Mouse (Mus musculus) embryonic facial prominence, embryonic 12.5 days (tissue): ENCODE measurements around the gene Zic4. TPM values are rescaled to one million over a fixed set of nuclear protein-coding genes. Genes with fewer than 3 reads are reported as not detected.

Experiments
- ATAC-seq: fragments of 200-750 bp; cut with Nextera tagmentation; 2 replicates; pipeline ENCODE4 v1.8.0; 2017; ENCODE audit not compliant: insufficient number of reproducible peaks, insufficient read depth, low FRiP score, low TSS enrichment
- H3K27ac ChIP-seq: fragments of 300-500 bp; sonication (generic); 2 replicates; pipeline ENCODE4 v1.5.1; 2016; ENCODE audit warnings: mild to moderate bottlenecking
- H3K27me3 ChIP-seq: fragments of 300-500 bp; sonication (generic); 2 replicates; pipeline ENCODE4 v1.6.1; 2016; ENCODE audit warnings: mild to moderate bottlenecking, moderate library complexity
- H3K36me3 ChIP-seq: fragments of 300-500 bp; sonication (generic); 2 replicates; pipeline ENCODE4 v1.6.1; 2016; ENCODE audit warnings: mild to moderate bottlenecking
- H3K4me1 ChIP-seq: fragments of 300-500 bp; sonication (generic); 2 replicates; pipeline ENCODE4 v1.6.1; 2016
- H3K4me2 ChIP-seq: fragments of 300-500 bp; sonication (generic); replicated peaks from 2 replicates; pipeline ENCODE4 v1.6.1; 2016; ENCODE audit warnings: mild to moderate bottlenecking, moderate library complexity
- H3K4me3 ChIP-seq: fragments of 300-500 bp; sonication (generic); 2 replicates; pipeline ENCODE4 v1.5.1; 2016; ENCODE audit warnings: mild to moderate bottlenecking
- H3K9ac ChIP-seq: fragments of 300-500 bp; sonication (generic); 2 replicates; pipeline ENCODE4 v1.6.1; 2016; ENCODE audit warnings: mild to moderate bottlenecking, moderate library complexity
- H3K9me3 ChIP-seq: fragments of 300-500 bp; sonication (generic); 2 replicates; pipeline ENCODE4 v1.6.1; 2016; ENCODE audit warnings: mild to moderate bottlenecking, moderate library complexity
- WGBS: fragments of 180-500 bp; shearing (Covaris S2); methylation state at CpG from one replicate; pipeline ENCODE4 v1.1.7; 2016; 5-methylcytosine and 5-hydroxymethylcytosine counted together
- polyA plus RNA-seq: library from polyadenylated mRNA; unstranded; fragments of >200 nt; fragmentation: Nextera tagmentation; extraction: Ambion mirVana; gene quantifications from 2 replicates; pipeline ENCODE4 v1.2.1, GENCODE M21; 2016

The Zic4 gene
- polyA plus RNA-seq, 1 experiment from 2014 or later, result 5.6 TPM

- H3K27ac ChIP-seq, result no peak overlapping the region
- no peaks in the 10 kb centered on the region for H3K36me3 ChIP-seq
- WGBS, result 1% methylated on average over 35 of the region's 35 CpGs
- H3K9me3 ChIP-seq, result no peaks in the 10 kb centered on the region
- no peak overlapping the region for H3K9ac ChIP-seq
- peak overlapping the region; percentile 41 for H3K4me2 ChIP-seq
- H3K27me3 ChIP-seq, result peaks cover 68% of the 10 kb centered on the region
- peaks cover 7% of the 10 kb centered on the region; the same call in 1 of the 2 replicates for H3K4me1 ChIP-seq
- ATAC-seq, result no peak
- H3K4me3 ChIP-seq, result peak overlapping the region; percentile 25
Measured at GRCm38 (mm10) chr9:91355629-91356352, 6.4 kb upstream of the Zic4 start.

- Histone ChIP-seq H3K4me2 (no peak overlapping the region), H3K27me3 (peaks cover 62% of the 10 kb centered on the region), H3K27ac (no peak overlapping the region), H3K4me3 (no peak overlapping the region), H3K9ac (no peak overlapping the region), H3K36me3 (no peaks in the 10 kb centered on the region), H3K4me1 (peaks cover 7% of the 10 kb centered on the region; the same call in 1 of the 2 replicates), H3K9me3 (no peaks in the 10 kb centered on the region)
- ATAC-seq, result no peak
- 10% methylated on average over 4 of the region's 4 CpGs for WGBS
Measured at GRCm38 (mm10) chr9:91356353-91356740, 5.9 kb upstream of the Zic4 start.

- peaks cover 65% of the 10 kb centered on the region for H3K27me3 ChIP-seq
Measured at GRCm38 (mm10) chr9:91357321-91357720, 4.9 kb upstream of the Zic4 start.

GRCm38 (mm10) chr9:91358851-91359687 is 3.1 kb upstream of the Zic4 start:
- H3K4me1 ChIP-seq, result peaks cover 9% of the 10 kb centered on the region; the same call in 1 of the 2 replicates
- H3K27ac ChIP-seq, result no peak overlapping the region
- ATAC-seq, result no peak
- H3K9ac ChIP-seq, result no peak overlapping the region
- H3K4me3 ChIP-seq, result no peak overlapping the region
- H3K4me2 ChIP-seq, result no peak overlapping the region
- no peaks in the 10 kb centered on the region for H3K36me3 ChIP-seq
- 10% methylated on average over 10 of the region's 10 CpGs for WGBS
- peaks cover 66% of the 10 kb centered on the region for H3K27me3 ChIP-seq
- H3K9me3 ChIP-seq, result no peaks in the 10 kb centered on the region

More at GRCm38 (mm10) chr9:91357321-91357720, 4.9 kb upstream of the Zic4 start:
- Histone ChIP-seq H3K36me3 (no peaks in the 10 kb centered on the region), H3K9me3 (no peaks in the 10 kb centered on the region), H3K27ac (no peak overlapping the region), H3K4me3 (no peak overlapping the region), H3K4me2 (no peak overlapping the region), H3K4me1 (peaks cover 9% of the 10 kb centered on the region; the same call in 1 of the 2 replicates), H3K9ac (no peak overlapping the region)
- no peak for ATAC-seq
- 13% methylated on average over 3 of the region's 3 CpGs for WGBS

GRCm38 (mm10) chr9:91360151-91361032 is 1.8 kb upstream of the Zic4 start:
- Histone ChIP-seq H3K9me3 (no peaks in the 10 kb centered on the region), H3K27me3 (peaks cover 65% of the 10 kb centered on the region), H3K27ac (no peak overlapping the region), H3K36me3 (no peaks in the 10 kb centered on the region), H3K4me1 (peaks cover 14% of the 10 kb centered on the region; the same call in 1 of the 2 replicates), H3K9ac (no peak overlapping the region), H3K4me2 (no peak overlapping the region), H3K4me3 (peak overlapping the region; percentile 34; the same call in 1 of the 2 replicates)
- ATAC-seq, result no peak
- 3% methylated on average over 21 of the region's 21 CpGs for whole genome bisulfite sequencing

DNA sequence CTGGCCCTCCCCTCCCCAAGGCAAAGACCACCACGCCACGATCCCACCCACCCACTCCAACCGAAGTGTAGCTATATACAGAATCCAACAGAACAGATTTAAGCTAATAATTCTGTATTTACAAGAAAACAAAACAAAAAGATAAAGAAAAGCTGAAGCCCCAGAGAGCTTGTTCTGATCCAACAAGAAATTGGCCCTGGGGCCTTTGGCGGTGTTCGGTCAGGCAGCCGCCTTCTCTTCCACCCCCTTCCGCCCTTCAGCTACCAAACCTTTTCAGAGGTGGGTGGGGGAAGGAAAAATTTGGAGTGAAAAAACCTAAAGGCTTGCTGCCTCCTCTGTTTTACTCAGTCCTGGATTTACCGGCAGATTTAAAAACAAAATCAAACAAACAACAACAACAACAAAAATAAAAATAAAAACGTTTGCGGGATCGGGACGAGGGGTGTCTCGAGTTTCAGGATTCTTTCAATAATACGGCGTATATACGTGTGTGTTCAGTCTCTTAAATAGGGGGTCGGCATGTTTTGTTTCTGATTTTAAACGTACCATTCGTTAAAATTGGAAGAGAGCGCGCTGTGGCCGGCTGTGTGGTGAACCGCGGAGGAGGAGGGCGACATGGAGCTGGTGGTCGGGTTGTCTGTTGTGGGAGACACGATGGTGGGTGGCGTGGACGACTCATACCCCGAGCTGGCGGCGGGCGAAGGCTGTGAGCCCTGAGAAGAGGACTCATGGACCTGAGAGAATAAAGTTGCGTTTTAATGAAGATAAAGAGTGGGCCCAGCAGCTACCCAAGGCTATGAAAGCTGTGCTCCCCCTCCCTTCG is 969 bp upstream of the Zic4 start:
- under 1% methylated on average over 35 of the region's 35 CpGs for WGBS
- H3K36me3 ChIP-seq, result no peaks in the 10 kb centered on the region
- H3K27me3 ChIP-seq, result peaks cover 64% of the 10 kb centered on the region
- no peaks in the 10 kb centered on the region for H3K9me3 ChIP-seq
- 0 out of 2 replicates have a peak, but pooled peaks cover 9% of the 10 kb centered on the region for H3K4me1 ChIP-seq
- H3K27ac ChIP-seq, result peak overlapping the region; percentile 54; the same call in 1 of the 2 replicates
- ATAC-seq, result peak; percentile 32; the same call in 1 of the 2 replicates
- no peak overlapping the region for H3K9ac ChIP-seq
- peak overlapping the region; percentile 41; the same call in 1 of the 2 replicates for H3K4me2 ChIP-seq
- peak overlapping the region; percentile 34 for H3K4me3 ChIP-seq

- no peak for ATAC-seq
- Histone ChIP-seq H3K36me3 (no peaks in the 10 kb centered on the region), H3K27me3 (peaks cover 66% of the 10 kb centered on the region), H3K4me2 (no peak overlapping the region), H3K4me1 (0 out of 2 replicates have a peak, but pooled peaks cover 9% of the 10 kb centered on the region), H3K27ac (no peak overlapping the region), H3K9ac (0 out of 2 replicates have a peak overlapping the region, but pooled peaks have one; percentile 41), H3K9me3 (no peaks in the 10 kb centered on the region), H3K4me3 (peak overlapping the region; percentile 34)
- WGBS, result 3% methylated on average over 14 of the region's 14 CpGs
Measured at GRCm38 (mm10) chr9:91363011-91363730, 958 bp downstream of the Zic4 start.

GRCm38 (mm10) chr9:91363814-91364126 is 1.6 kb downstream of the Zic4 start:
- peak overlapping the region; percentile 31; the same call in 1 of the 2 replicates for H3K4me2 ChIP-seq
- no peak overlapping the region for H3K27ac ChIP-seq
- peak overlapping the region; percentile 41; the same call in 1 of the 2 replicates for H3K9ac ChIP-seq
- H3K4me1 ChIP-seq, result 0 out of 2 replicates have a peak, but pooled peaks cover 9% of the 10 kb centered on the region
- H3K27me3 ChIP-seq, result peaks cover 71% of the 10 kb centered on the region
- H3K9me3 ChIP-seq, result no peaks in the 10 kb centered on the region
- H3K36me3 ChIP-seq, result no peaks in the 10 kb centered on the region
- H3K4me3 ChIP-seq, result peak overlapping the region; percentile 34
- WGBS, result 1% methylated on average over 7 of the region's 7 CpGs
- no peak for ATAC-seq

GRCm38 (mm10) chr9:91364127-91364970 is 2.1 kb downstream of the Zic4 start:
- Histone ChIP-seq H3K4me1 (0 out of 2 replicates have a peak, but pooled peaks cover 9% of the 10 kb centered on the region), H3K9me3 (no peaks in the 10 kb centered on the region), H3K27ac (peak overlapping the region; percentile 67), H3K36me3 (no peaks in the 10 kb centered on the region), H3K4me3 (peak overlapping the region; percentile 34), H3K4me2 (peak overlapping the region; percentile 31), H3K9ac (peak overlapping the region; percentile 41; the same call in 1 of the 2 replicates), H3K27me3 (peaks cover 72% of the 10 kb centered on the region)
- under 1% methylated on average over 77 of the region's 77 CpGs for WGBS
- no peak; the same call in 1 of the 2 replicates for ATAC-seq
